Mouse (Mus musculus): Measurements from ENCODE around the gene Abtb2.

DNA sequence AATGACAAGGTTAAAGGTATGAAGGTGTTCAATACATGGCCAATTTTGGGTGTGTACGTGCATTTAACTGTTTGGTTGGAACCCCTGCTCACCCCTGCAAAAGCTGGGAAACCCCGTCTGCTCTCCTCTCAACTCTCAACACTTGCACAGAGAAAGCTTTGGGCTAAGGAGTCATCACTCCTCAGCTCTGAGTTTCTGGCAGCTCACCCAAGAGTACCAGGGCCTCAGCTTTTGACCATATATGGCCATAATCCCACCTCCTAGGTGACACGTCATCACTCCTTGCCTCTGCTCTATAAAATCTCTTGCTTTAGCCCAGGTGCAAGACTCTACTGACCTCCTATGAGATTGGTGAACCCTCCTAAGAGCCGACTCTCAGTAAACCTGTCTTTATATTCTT lies 5.2 kb upstream of the Abtb2 start:
- TF ChIP-seq CTCF (IDR thresholded peaks at IDR 0.05; ENCODE audit: low read depth) (no peak), EP300 (IDR thresholded peaks at IDR 0.05; ENCODE audit: low read depth) (no peak)
